Mouse (Mus musculus) spleen, adult 18-20 months (tissue): ENCODE data around the gene Fkbp14.

Experiments used
- DNase-seq, 2 experiments: peaks; one replicate each; pipeline ENCODE4 v3.0.0; 2022; ENCODE audit warnings: mixed read lengths in 2 of 2

The Fkbp14 gene

DNA sequence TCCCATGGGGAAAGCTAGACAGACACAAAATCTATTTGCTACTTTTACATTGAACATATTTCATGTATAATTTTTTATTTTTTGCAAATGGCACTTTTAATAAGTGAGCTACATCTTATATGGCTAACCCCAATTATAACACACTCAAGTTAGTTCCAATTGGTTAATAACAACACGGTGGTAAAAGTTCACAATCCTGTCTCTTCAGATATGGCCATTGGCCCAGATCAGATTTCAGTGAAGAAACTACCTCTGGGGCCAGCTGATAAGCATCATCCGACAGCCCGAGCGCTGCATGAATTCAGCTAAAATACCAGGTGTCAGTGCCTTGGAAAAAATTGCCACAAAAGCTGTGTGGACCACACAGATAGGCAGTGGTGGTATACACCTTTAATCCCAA lies 9.4 kb downstream of the Fkbp14 start:
- DNase-seq = no peak

DNA sequence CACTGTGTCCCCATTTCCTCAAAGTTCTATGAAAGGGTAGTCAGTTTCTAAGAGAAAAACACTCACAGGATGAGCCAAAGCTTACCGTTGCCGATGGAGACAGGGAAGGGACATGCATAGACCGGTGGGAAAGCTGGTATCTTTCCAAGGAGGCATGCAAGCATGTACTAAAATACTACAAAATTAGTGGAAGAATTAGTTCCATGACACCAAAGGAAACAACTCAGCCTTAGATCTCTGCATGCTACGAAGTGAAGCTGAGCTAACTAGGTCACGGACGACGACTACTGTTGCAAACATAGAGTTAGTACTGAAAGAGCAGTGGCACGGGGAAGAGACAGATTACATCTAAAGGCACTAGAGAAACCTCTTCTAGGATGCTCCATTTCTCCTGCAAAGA lies 10.2 kb downstream of the Fkbp14 start:
- DNase-seq = no peak

DNA sequence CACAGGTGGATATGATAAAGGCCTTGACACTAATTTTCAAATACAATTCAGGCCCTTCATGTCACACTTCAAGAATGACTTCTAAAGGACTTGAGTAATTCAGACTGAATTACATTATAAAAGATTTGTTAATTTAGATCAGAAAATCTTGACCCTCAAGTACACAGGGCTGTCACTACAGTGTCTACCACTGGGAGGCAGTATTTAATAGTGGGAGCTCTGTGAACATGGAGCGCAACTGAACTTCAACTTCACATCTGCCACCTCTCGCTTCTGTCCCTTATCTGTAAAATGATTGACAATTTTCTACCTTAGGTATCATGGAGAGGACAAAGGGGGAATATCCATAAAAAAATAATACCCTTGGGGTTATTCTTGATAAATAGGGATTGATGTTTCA lies 10.9 kb downstream of the Fkbp14 start:
- peak in 1 of 2 experiments; percentile 39 for DNase-seq

DNA sequence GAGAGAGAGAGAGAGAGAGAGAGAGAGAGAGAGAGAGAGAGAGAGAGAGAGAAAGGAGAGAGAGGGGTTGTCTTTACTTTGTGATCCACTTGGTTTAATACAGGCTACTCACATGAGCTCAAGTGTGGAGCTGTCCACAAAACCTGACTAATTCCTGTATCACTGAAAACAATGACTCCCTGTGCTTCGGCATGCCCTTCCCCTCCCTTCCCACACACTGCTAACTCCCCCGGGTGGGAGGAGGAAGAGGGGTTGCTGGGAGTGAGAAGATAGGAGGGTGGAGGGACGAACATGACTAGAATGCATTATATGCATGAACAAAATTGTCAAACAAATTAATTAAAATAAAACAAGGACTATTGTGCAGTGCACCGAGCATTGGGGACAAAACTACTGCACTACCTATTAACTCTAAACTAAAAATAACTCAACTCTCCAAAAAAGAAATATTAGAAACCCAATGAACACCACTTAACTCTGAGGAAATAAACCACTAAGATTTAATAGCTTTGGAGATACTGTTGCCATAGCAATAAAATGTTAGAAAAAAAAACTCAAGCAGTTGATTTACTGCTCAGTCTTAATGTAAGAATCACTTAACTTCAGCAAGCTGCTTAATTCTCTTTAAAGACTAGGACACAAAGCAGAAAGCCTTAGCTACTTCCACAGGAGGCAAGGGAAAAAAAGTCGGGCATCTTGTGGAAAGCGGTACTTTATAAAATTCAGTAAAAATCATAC lies 23.7 kb downstream of the Fkbp14 start:
- no peak for DNase-seq

DNA sequence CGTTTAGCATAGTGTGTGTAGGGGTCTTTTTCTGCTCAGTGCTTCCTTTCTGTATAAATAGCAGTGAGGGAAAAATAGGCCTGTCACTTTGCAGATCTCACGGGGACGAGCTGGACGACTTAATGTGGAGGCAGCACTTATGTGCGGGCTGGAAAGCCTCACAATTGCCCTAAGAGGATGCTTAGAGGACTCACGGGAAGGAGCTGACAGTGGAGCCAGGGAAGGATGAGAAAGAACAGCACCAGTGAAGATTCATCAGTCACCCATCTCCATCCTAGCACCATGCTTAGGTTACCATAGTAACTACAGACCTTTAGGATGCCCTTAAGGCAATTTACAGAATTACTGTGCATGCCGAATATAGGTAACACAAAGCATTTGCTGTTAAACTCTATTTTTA lies 27.3 kb downstream of the Fkbp14 start:
- DNase-seq = no peak

DNA sequence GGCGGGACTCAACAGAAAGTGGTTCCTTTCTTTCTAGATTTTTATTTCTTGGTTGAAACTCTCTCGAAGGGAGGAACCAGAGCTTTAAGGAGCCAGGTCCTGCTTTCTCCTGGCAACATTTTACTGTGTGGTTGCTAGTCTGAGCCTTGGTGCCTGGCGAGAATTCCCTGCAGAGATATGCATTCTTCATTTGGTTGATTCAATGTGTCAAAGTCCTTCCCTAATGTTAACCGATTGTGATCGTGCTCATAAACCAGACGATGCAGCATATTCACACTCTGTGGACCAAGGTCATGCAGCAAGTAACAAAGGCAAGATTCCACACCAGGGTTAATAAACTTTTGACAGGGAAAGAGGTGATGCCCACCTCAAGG lies 30.6 kb downstream of the Fkbp14 start:
- DNase-seq = no peak

DNA sequence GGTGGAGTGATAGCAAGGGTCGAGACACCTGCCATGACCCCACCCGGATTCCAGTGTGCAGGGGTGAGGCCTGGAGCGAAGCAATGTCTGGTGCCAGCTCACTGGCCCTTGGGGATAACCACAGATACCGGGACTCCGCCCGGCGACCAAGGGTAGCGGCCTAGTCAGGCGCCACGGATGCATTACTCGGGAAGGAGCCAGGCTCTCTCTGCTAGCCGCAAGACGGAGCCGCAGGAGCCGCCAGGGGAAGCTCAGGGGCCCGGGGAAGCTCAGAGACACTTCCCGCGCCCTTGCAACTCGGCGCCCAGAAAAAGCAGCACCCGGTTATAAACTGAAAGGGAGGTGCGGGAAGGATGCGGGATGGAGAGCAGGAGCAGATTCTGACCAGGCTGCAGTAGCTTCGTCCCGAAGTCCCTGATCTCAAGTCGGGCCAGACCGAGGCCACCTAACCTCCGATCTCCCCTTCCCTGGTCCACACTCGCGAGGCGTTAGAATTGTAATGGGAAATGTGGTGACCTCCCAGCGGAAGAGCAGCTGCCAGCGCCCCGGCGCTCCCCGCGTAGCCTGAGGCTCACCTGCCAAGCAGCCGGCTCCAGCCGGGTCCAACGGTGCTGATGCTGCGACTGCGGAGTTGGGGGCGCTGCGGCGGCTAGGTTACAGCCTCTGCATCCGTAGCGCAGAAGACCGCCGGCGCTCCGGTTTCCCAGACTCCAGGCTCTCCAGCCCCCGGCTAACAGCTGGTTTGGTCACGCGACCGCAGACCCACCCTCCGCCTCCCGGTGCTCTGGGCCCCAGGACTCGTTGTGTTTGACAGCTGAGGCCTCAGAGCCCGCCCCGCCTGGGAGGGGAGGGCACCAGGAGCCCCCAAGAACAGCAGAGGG lies 31.2 kb downstream of the Fkbp14 start, which contains the start of gene Scrn1:
TSS of gene Scrn1 (minus strand) at position 825 of the 881 bp plus-strand sequence.
- peak in 1 of 2 experiments; percentile 7 for DNase-seq

DNA sequence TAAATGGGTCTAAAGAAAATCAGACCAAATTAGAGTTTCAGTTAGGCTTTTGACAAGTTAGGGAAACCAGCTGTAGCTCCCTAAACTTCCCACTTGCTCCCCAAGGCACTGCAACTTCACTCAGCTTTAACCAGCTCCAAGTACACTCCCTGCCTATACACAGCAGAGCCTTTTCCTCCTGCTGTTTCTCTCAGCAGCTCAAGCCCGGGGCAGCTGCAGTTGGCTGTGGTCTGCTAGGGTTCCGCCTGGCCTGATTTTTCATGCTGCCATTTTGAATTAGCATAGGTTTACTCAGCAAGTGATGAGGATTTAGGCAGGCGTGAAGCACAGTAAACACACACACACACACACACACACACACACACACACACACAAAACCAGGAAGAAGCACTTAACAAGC lies 32.1 kb downstream of the Fkbp14 start:
- no peak for DNase-seq

DNA sequence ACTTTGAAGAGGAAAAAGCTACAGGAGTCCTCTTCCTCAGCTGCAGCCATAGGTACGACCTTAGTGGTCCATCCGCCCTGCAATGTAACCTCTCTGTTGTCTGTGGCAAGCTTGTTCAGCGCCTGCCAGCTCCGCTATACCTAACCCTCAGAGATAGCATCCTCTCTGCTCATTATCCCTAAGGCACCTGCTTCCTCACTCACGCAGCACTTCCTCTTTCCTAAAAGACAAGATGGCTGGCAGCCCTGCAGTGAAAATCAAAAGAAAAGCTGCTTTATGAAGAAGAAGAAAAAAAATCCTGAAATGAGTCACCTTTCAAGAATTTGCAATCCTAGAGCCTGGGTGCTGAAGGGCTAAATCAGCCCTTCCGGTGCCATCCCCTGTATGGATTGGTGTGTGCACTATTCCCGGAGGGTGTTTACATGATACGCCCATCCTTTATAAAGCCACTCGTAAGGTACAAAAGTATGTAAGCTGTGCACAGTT lies 32.6 kb downstream of the Fkbp14 start:
- no peak for DNase-seq

DNA sequence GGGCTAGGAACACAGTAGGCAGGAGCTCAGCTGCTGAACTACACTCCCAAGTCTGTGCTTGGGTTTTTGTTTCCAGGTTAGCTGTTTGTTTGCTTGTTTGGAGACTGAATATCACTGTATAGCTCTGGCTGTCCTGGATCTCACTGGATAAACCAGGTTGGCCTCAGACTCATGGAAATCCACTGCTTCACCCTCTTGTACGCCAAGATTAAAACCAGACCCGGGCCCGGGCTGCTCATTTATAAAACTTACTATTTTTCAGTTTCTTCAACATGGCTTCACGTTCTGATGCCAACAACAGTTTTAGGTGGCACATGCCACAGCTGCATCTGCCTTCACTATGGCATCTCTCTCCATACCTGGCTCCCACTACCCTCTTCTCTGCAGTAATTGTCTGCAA lies 33.5 kb downstream of the Fkbp14 start:
- no peak for DNase-seq

DNA sequence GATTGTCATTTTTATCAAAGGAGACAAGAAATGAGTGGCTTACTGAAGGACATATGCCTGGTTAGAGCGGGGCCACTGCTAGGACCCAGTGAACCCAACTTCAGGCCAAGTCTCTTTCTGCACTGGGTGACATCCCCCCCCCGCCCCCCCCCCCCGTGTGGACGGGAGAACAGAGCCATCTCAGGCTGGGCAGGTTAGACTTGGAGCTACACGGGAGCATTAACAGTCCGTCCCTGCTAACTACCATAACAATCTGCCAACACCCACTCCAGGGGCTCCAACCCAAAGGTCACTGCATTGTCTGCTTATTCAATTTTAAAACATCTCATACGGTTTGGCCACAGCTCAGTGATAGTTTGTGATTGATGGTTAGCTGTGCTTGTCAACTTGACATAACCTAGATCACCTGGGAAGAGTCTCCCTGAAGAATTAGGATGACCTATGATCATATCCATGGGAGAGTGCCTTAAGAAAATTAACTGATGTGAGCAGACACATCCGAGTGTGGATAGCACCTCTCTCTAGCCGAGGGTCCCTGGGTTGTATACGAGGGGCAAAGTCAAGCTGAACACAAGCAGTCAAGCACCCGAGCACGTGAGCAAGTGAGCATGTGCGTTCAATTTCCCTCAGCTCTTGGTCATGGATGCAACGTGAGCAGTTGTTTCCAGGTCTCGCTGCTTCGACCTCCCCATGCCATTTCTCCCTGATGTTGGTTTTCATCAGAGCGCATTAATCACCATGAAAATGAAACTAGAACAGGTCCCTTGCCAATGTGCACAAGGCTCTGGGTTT lies 34.9 kb downstream of the Fkbp14 start:
- DNase-seq = no peak

DNA sequence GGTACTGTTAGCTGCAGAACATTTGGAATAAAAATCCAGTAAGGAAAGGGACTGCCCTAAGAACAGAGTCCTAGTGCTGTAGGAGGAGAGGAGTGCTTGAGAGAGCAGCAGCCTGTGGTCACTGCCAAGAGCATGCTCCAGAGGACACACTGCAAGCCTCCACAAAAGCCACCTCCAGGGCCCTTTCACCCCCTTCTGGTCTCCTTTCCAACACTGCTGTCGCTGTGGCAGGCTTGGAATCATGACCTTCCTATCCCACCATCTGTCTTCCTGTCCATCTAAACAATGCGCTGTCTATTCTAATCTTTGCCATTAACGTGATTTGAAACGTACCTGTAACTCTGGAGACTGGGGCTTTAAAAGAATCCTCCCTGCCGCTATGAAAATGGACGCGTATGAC lies 38.6 kb downstream of the Fkbp14 start:
- DNase-seq = no peak

DNA sequence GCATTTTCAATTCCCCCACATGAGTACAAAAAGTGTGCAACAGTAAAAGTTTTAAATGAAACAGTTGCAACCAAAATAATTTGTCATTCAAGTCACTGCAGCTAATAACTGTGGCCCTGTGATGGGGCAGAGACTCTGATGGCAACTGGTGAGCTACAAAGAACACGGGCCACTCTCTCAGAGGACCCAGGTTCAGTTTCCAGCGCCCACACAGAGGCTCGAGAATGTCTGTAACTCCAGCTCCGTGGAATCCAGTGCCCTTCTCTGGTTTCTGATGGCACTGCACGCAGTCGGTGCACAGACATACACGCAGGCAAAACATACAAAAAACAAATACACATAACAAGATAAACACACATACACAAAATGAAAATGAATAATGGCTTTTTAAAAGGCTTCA lies 39.4 kb downstream of the Fkbp14 start:
- DNase-seq = no peak

DNA sequence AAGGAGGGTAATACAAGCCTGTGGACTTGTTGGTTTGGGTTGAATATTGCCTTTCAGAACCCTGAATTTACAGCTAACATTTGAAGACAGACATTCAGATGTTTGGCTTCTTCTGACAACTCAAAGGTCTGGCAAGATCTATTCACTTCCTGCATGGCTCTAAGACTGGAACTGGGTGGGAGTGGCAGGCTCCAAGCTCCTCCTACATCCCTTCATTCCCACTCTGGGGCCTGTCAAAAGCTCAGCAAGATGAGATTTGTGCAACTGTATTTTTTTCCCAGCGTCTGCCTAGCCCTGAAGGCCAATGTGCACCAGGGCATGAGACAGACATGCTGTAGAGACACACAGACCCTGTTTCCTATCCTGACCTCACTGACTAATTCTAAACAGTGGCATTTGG lies 41.3 kb downstream of the Fkbp14 start:
- DNase-seq = no peak

DNA sequence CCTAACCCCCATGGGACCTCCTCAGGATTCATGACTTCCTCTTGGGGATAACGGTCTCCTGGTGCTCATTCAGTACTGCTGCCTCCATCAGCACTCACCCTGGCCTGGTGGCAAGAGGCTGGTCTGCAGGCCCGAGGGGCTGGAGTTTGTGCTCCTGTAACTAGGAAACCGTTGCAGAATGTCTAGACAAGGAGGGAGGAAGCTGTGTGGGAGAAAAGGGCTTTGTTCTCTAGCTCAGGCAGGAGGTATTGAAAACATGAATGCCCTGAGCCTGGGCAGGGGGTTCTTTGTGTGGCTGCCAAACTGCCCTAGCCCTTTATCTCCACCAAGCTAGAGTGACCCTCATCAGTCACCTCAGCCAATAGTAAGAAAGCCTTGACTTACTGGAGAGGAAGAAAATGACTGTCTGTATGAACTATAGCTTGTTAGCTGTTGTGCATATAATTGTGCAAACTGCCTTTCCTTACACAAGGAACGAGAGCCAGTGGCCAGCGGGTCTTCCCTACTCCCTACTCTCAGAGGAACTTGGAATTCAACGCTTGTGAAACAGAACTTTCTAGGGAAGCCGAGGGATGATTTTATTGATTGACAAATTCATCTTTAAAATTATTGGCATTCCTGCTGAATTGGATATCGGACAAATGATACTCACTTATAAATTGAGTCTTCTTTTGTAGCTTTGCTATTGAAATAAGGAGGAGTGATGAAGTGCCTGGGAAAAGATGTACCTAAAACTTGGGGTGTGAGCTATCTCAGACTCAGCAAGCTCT lies 42.6 kb downstream of the Fkbp14 start:
- DNase-seq = no peak

DNA sequence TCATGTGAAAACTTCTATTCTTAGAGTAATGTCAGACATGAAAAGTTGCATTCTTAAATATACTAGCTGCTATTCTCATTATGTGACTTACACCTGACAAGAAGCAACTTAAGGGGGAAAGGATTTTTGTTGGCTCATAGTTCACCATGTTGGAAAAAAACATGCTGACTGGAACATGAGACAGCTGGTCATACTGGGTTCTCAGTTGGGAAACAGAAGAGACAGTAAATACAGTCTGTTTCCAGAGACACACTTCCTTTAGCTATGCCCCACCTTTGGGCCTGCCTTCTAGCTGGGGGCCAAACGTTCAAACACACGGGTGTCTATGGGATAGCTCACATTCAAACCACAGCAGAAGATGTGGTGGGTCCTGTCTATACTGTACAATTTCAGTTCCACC lies 43.5 kb downstream of the Fkbp14 start:
- DNase-seq = no peak

DNA sequence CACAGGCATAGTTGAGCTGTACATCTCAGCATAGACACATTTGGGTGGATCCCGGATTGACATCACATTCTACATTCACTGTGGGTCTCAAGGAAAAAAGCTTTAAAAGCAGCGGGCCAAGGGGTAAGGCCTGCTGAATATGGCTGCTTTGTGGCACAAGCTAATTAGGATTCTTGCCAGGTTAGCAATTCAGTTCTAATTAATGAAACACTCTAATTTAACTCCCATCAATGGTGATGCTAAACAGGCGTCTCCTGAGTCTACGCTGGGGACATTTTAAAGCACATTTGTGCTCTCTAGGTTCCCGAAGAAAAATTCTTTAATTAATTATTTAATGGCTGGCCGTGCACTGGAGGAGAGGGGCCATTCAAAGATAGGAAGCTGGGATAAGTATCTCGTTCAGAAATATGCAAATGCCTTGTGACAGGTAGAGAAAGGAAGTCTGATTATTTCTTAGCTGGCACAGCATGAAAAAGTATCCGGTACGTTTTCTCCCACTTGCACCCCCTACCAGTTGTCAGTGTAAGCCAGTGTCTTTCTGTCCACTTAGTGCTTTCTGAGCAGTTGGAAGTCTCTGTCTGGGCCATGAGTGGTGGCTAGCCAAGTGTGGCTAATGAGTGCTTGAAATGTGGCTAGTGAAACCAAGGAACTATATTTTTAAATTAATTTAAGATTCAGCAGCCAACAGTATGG lies 44.2 kb downstream of the Fkbp14 start:
- DNase-seq = no peak

DNA sequence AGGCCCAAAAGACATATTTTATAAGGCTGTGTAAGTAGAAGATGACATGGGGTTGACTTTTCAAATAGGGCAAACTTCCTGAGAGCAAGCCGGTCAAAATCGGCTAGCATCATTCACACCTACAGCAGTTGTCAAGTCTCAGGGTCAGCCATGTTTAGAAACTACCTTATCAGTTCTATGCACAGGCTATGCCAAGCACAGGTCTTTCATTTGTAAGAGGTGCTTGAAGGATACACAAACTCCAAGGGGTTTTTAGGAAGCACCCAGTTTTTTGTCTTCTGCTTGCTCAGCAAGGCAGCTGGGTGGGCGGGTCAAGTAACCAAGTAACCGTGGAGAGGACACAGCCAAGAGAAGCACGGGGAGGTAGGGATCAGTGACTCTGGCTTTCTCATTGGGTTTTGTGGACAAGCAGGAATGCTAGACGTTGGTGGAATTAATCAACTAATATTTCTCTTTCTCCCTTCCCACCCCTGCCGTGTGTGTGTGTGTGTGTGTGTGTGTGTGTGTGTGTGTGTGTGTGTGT lies 46.2 kb downstream of the Fkbp14 start:
- no peak for DNase-seq

DNA sequence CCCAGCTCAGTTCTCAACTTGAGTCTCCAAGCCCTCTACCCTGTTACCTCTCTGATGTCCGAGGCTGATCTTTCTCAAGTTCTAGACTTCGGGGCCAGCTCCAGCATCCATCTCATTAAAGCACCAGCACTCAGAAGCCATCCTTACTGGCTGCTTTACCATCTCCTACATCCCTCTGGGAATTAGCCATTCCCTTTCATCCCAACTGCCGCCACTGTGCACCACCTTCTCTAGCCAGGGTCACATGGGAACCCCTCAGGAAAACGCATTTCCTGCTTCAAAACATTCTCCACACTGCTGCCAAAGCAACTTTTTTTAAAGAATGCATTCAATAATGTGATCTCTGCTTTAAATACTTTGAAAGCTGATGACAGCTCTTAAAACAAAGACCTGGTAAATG lies 47.8 kb downstream of the Fkbp14 start:
- DNase-seq = no peak

DNA sequence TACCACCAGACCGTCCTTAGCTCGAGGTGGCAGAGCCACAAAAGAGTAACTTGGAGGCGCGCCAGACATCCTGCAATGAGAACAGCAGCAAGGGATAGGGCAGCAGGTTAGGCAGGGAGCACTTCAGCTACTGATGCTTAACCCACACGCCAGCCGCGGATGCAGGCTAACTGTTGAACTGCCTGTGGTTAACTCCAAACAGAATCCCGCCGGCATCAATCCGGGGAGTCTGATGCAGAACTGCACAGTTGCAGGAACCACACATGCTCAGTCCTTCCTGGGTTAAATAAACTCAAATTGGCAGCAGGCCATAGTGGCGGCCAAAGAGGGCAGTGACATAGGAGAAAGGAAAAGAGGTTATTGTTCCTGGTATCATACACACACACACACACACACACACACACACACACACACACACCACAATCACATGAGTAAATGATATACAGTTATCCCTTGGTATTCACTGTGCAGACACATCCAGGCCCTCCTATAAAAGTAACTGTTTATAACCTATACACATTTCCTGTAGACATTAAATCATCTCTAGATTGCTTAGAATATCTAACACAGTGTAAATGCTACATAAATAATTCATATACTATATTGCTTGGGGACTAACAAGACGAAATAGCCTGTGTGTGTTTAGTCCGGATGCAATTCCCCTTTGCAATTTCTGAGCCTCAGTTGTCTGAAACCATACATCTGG lies 48.6 kb downstream of the Fkbp14 start:
- DNase-seq = no peak

DNA sequence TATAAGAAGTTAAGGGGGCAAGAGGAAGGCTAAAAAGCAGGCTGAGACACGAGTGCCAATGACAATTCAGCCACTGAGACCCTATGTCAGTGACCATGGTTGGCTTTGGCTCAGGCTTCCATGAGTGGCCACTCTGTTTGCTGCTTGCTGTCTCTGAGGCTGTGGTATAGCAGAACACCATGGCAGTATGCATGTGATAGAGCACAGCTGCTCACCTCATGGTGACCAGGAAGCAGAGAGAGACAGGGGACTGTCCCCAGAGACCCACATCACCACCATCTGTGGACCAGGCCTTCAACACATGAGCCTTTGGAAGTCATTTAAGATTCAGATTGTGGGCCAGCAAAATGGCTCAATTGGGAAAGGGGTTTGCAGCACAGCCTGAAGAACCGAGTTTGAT lies 53.5 kb downstream of the Fkbp14 start:
- DNase-seq = no peak
